Mouse (Mus musculus) erythroblast, embryonic 14.5 days (primary cell): ENCODE results near the gene Crp. TPM values are rescaled to one million over a fixed set of nuclear protein-coding genes. Genes with fewer than 3 reads are reported as not detected.

Experiments
- H3K27me3 ChIP-seq: 2 replicates; pipeline ENCODE4 v1.6.1; 2012; ENCODE audit warnings: inconsistent platforms; ENCODE audit not compliant: control insufficient read depth
- H3K36me3 ChIP-seq: 2 replicates; pipeline ENCODE4 v1.6.1; 2012; ENCODE audit warnings: mild to moderate bottlenecking, inconsistent platforms; ENCODE audit not compliant: control insufficient read depth
- H3K4me1 ChIP-seq: 2 replicates; pipeline ENCODE4 v1.6.1; 2012; ENCODE audit warnings: inconsistent platforms; ENCODE audit not compliant: control insufficient read depth
- H3K4me3 ChIP-seq: replicated peaks from 2 replicates; pipeline ENCODE3; 2012; ENCODE audit warnings: moderate library complexity, mild to moderate bottlenecking, inconsistent platforms
- H3K9me3 ChIP-seq: 2 replicates; pipeline ENCODE4 v1.6.1; 2012; ENCODE audit warnings: low read length, inconsistent platforms, mixed read lengths; ENCODE audit not compliant: control insufficient read depth
- GATA1 ChIP-seq: IDR thresholded peaks from 2 replicates; pipeline ENCODE4 v1.6.1; 2012; ENCODE audit warnings: low read length, inconsistent platforms, mixed read lengths
- TAL1 ChIP-seq: IDR thresholded peaks from 3 replicates; pipeline ENCODE4 v1.6.1; 2012; ENCODE audit warnings: low read length, inconsistent platforms, mixed read lengths
- polyA plus RNA-seq: library from polyadenylated mRNA; stranded (reverse); fragments of >175 nt; gene quantifications from 2 replicates; pipeline ENCODE4 v1.2.3, GENCODE M21; 2012

Crp gene
- polyA plus RNA-seq, 1 experiment, result not detected

DNA sequence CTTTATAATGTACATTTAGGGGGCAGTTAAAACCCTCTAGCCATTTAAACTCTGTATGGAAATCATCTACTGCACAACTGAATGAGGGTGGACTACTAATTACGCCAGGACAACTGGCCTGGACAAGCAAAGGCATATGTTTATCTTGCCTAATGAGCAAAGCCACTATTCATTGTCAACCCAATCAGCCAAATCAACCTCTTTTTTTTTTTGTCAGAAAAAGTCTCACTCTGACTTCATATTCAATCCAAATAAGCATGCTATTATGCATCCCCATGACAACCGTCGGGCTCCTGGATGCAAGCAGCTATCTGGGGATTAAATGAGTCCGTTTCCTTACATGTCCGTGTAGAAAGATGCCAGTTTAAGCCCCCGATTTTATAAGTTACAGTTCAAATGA is 30.3 kb upstream of the Crp start:
- no peaks in the 10 kb centered on the region for H3K4me1 ChIP-seq
- TF ChIP-seq TAL1 (no peak), GATA1 (no peak)

GRCm38 (mm10) chr1:172670716-172671115 is 27.1 kb upstream of the Crp start:
- H3K4me1 ChIP-seq, result no peaks in the 10 kb centered on the region
- no peaks in the 10 kb centered on the region for H3K36me3 ChIP-seq
- TF ChIP-seq TAL1, result no peak
- TF ChIP-seq GATA1, result no peak
- H3K4me3 ChIP-seq, result no peak overlapping the region
- H3K27me3 ChIP-seq, result no peaks in the 10 kb centered on the region
- no peaks in the 10 kb centered on the region for H3K9me3 ChIP-seq

More for the DNA sequence above, 30.3 kb upstream of the Crp start:
- H3K9me3 ChIP-seq, result no peaks in the 10 kb centered on the region
- no peak overlapping the region for H3K4me3 ChIP-seq
- H3K36me3 ChIP-seq, result no peaks in the 10 kb centered on the region
- H3K27me3 ChIP-seq, result no peaks in the 10 kb centered on the region

DNA sequence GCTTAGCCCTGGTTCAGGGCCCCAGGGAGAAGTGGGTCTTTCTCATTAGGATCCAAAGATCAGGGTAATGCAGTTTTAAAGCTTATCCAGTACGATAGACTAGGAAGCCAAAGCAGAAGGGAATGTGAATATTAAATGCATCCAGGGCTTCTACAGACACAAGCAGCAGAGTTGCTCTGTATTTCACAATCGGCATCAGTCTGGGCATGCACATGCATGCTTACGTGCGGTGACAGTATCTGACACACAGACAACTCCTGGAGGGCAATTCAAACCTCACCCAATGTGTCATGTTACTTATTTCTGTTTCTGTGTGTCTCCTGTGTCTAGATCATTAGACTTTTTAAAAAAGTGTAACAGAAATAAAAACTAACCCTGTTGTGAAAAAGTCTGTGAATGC is 17.1 kb upstream of the Crp start:
- no peaks in the 10 kb centered on the region for H3K9me3 ChIP-seq
- no peaks in the 10 kb centered on the region for H3K27me3 ChIP-seq
- H3K4me1 ChIP-seq, result no peaks in the 10 kb centered on the region
- no peak overlapping the region for H3K4me3 ChIP-seq
- no peaks in the 10 kb centered on the region for H3K36me3 ChIP-seq
- TF ChIP-seq TAL1 (no peak), GATA1 (no peak)

DNA sequence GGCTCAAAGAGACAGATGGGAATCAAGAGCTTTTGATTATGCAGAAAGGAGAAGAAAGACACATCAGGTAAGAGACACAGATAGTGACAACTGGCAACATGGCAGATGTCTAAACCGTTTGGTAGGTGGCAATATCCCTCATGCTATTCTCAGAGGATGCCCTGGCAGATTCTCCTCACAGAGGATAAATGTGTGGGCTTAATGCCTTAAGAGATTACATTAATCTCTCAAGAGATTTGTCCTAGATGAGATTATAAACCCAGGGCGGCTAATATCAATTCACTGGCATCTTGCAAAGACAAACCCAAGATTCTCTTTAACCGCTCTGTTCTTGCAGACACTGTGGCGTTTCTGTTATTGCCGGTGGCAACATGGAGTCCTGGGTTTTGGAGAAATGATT is 14.3 kb upstream of the Crp start:
- Histone ChIP-seq H3K4me1 (no peaks in the 10 kb centered on the region), H3K4me3 (no peak overlapping the region), H3K9me3 (no peaks in the 10 kb centered on the region), H3K27me3 (no peaks in the 10 kb centered on the region), H3K36me3 (no peaks in the 10 kb centered on the region)
- TF ChIP-seq GATA1, result no peak
- no peak for TF ChIP-seq TAL1

DNA sequence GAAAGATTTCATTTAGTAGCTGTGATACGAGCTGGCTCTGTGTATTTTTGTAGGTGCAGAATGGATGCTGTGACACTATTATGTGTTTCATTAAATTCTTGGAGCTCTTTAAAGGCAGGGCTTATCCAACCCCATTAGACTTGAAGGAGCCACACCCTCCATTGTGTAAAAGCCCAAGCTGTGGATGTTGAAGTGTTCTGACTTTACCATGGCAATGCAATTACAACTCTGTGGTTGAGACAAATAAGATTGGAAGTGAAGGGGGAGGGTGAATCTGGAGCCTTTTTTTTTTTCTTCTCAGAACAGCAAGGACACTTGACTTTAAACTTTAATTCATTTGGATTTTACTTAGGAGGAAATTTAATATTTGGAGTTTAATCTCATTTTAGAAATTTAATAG is 13.9 kb upstream of the Crp start:
- H3K9me3 ChIP-seq, result no peaks in the 10 kb centered on the region
- H3K4me3 ChIP-seq, result no peak overlapping the region
- no peaks in the 10 kb centered on the region for H3K36me3 ChIP-seq
- no peaks in the 10 kb centered on the region for H3K4me1 ChIP-seq
- H3K27me3 ChIP-seq, result no peaks in the 10 kb centered on the region
- TF ChIP-seq GATA1 (no peak), TAL1 (no peak)

DNA sequence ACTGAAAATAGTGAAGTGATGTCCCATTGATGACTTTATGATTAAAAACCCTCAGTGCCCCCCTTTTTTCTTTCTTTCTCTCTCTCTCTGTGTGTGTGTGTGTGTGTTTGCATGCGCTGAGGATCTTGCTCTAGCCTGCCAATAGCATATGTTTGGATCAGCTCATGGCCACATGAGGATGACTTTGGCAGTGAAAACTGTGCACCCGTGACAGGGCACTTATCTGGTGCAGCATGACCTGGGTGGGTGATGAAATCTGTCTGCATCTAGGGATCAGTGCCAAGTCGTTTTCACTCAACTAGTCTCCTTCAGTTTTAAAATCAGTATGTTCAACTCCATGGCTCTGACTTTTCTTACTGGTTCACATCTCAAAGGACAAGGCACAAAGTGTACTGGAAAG is 12.7 kb upstream of the Crp start:
- TF ChIP-seq GATA1, result no peak
- no peak for TF ChIP-seq TAL1
- Histone ChIP-seq H3K27me3 (no peaks in the 10 kb centered on the region), H3K4me3 (no peak overlapping the region), H3K36me3 (no peaks in the 10 kb centered on the region), H3K4me1 (no peaks in the 10 kb centered on the region), H3K9me3 (no peaks in the 10 kb centered on the region)

GRCm38 (mm10) chr1:172697422-172697821 is 433 bp upstream of the Crp start:
- Histone ChIP-seq H3K4me1 (no peaks in the 10 kb centered on the region), H3K36me3 (no peaks in the 10 kb centered on the region), H3K27me3 (no peaks in the 10 kb centered on the region), H3K9me3 (no peaks in the 10 kb centered on the region), H3K4me3 (no peak overlapping the region)
- TF ChIP-seq GATA1, result no peak
- TF ChIP-seq TAL1, result no peak

DNA sequence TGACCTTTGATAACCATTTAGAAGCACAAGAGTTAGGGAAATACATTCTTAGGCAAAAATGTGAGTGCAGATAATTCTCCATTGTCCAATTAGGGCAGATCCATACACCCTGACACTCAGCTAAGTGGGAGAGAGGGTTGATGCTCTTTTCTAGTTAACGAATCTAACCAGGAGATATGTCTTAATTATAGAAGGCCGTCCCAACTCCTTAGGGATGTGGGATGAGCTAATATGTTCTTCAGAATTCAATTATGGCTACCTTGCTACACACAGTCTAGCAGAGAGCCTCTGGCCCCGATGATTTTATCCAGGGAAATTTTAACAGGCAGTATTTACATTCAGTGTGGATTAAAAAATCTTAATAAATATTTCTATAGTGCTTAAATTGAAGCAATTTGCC is 3.0 kb downstream of the Crp start:
- TF ChIP-seq TAL1, result no peak
- no peak for TF ChIP-seq GATA1
- Histone ChIP-seq H3K27me3 (no peaks in the 10 kb centered on the region), H3K36me3 (no peaks in the 10 kb centered on the region), H3K4me1 (no peaks in the 10 kb centered on the region), H3K9me3 (no peaks in the 10 kb centered on the region), H3K4me3 (no peak overlapping the region)

- Histone ChIP-seq H3K27me3 (no peaks in the 10 kb centered on the region), H3K4me1 (no peaks in the 10 kb centered on the region), H3K36me3 (no peaks in the 10 kb centered on the region), H3K4me3 (no peak overlapping the region), H3K9me3 (no peaks in the 10 kb centered on the region)
- no peak for TF ChIP-seq GATA1
- TF ChIP-seq TAL1, result no peak
Measured at GRCm38 (mm10) chr1:172701381-172701780, 3.5 kb downstream of the Crp start.

DNA sequence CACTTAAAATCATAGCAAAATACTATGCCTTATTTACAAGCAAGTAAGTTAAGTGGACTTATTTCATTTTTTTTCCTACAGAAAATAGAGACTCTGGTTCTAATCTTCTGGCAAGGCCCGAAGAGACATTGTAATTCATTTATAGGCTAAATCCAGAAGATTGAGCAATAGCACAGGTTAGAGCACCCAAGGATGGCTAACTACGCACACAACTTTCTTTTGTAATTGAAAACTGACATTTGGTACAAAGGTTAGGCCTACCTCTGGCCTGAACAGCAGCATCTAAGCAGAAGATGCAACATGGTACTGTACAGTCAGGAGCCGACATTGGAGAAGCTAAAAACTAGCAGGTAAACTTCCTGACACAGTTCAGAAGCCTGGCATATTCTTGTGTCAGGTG is 4.0 kb downstream of the Crp start:
- no peaks in the 10 kb centered on the region for H3K4me1 ChIP-seq
- no peaks in the 10 kb centered on the region for H3K27me3 ChIP-seq
- no peaks in the 10 kb centered on the region for H3K36me3 ChIP-seq
- H3K9me3 ChIP-seq, result no peaks in the 10 kb centered on the region
- TF ChIP-seq GATA1 (no peak), TAL1 (no peak)
- no peak overlapping the region for H3K4me3 ChIP-seq
